Mouse (Mus musculus): ENCODE measurements at regions not wholly inside any gene's neighbourhood (a gene's known extent, or its start where the extent isn't known, plus 50 kb on each side); places are given as distances from the start of the nearest gene placed in this dataset.

DNA sequence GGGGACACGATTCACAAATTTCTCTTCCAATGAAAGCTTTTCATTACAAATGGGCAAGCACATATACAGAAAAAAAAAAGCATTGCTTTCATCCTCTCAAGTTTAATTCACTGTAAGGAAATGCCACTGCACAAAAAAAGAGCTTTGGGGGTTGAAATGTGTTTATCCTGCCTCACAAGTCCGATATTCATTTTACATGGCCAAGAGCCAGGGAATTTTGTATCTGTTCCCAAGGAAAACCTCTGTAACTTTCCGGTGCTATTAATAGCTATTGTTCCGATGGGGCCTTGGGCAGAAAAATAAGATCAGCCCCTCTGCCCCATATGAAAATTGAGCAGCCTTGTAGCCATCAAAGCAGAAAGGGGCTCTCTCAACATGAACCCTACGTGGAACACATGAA, 465.9 kb upstream of the Mki67 start:
- TF ChIP-seq CTCF (IDR thresholded peaks at IDR 0.05; ENCODE audit: insufficient read depth, low read length) = no peak
- TF ChIP-seq POLR2A (IDR thresholded peaks at IDR 0.05; ENCODE audit: borderline replicate concordance, extremely low read depth, low read depth, low read length) = no peak
- no peaks in the 10 kb centered on the region; the same call in 1 of the 2 replicates for H3K4me1 ChIP-seq (ENCODE audit: control insufficient read depth, insufficient read depth, low read length)
- DNase-seq = no peak
- H3K4me3 ChIP-seq (replicated peaks; ENCODE audit: extremely low read depth, low read depth, low read length) = no peak overlapping the region
- 43% methylated on average over 5 of the region's 5 CpGs for WGBS

DNA sequence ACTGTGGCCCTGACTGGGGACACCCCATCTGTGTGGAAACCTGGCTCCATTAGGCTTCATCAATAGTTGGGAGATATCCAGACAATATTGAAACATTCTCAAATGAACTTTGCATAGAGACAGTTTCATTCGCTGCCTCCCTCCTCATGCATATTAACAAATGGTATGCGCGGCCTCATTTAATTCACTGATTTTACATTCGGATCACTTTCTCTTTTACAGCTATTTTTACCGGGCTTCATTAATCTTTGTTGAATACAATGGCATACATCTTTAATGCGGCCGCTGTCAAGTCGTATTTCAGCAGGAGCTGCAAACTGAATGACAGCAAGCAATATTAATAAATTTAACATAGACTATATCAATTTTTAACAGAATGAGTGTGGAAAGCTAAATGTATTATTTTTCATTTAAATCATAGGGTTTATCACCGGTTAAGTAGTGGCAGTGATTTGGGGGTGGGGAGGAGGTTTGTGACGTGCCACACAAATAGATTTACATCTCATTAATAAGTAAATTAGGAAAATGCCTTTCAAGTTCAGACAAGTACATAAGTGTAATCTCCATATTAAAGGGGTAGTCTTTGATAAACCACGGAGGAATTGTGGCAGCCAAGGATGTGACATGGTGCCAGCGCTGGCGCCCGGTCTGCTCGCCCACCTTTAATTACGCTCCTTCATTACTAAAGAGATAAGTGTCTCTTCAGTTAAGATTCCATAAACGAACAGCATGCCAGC, 480.4 kb upstream of the Mki67 start:
- Histone ChIP-seq H3K4me1 (ENCODE audit: control insufficient read depth, insufficient read depth, low read length) (no peaks in the 10 kb centered on the region), H3K4me3 (replicated peaks; ENCODE audit: extremely low read depth, low read depth, low read length) (no peak overlapping the region)
- TF ChIP-seq POLR2A (IDR thresholded peaks at IDR 0.05; ENCODE audit: borderline replicate concordance, extremely low read depth, low read depth, low read length) (no peak), CTCF (IDR thresholded peaks at IDR 0.05; ENCODE audit: insufficient read depth, low read length) (no peak)
- 88% methylated on average over 17 of the region's 17 CpGs for WGBS
- DNase-seq = no peak

DNA sequence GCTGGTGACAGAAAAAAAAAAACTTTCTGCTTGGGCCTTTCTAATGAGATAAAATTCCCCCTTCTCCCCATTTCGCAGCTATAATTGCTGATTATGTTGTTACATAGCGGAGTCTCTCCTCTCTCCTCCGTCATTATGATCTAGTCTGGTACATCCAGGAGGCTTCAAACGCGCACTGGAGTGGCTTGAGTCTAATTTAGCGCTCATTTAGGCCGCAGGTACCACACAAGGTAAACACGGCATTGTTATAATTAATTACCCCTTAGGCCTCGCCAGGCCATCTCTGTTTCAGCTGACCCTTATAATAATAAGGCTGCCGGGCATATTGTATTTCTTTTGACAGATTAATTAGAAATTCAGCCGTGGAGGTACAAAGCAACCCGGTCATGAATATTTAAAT, 492.7 kb upstream of the Mki67 start:
- no peak overlapping the region for H3K4me3 ChIP-seq (replicated peaks; ENCODE audit: extremely low read depth, low read depth, low read length)
- no peak for TF ChIP-seq CTCF (IDR thresholded peaks at IDR 0.05; ENCODE audit: insufficient read depth, low read length)
- TF ChIP-seq POLR2A (IDR thresholded peaks at IDR 0.05; ENCODE audit: borderline replicate concordance, extremely low read depth, low read depth, low read length) = no peak
- WGBS = 89% methylated on average over 12 of the region's 12 CpGs
- no peaks in the 10 kb centered on the region for H3K4me1 ChIP-seq (ENCODE audit: control insufficient read depth, insufficient read depth, low read length)
- DNase-seq = no peak

DNA sequence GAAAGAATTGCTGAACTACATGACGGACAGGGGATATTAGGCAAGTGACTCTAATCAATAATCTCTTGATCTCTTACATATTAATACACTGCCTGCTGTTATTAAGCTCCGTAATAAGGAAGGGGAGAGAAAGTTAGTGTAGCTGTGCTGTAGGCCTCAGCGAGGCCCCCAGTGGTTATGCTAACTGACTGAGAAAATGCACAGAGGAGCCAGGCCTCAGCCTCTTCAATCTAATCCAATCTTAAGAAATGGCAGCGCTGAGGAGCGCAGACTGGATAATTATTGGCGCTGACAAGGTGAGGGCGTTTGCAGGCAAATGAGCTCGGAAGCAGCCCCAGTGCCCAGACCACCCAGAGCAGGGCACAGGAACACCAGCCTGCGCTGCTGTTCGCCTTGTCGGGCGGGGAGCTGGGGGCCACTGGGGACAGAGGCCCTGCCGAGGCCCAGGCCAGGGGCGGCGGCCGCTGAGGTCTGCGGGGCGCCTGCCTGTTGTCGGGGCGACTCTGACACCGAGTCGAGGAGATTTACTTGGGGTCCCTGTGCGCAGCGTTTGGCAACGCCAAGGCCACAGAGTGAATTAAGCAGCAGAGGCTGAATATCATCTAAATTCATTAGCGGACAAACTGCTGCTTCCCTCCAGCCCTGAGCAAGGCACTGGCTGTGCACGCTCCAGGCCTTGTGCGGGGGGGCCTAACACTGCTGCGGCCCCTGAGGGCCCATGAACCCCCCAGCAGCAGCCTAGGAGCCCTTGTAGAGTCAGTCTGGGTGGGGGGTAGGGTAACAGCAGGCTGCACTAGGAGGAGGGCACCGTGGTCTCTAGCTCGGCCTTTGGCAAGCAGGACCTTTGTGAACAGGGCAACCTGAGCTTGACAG, 493.4 kb upstream of the Mki67 start:
- no peak for DNase-seq
- no peak overlapping the region for H3K4me3 ChIP-seq (replicated peaks; ENCODE audit: extremely low read depth, low read depth, low read length)
- TF ChIP-seq CTCF (IDR thresholded peaks at IDR 0.05; ENCODE audit: insufficient read depth, low read length) (no peak), POLR2A (IDR thresholded peaks at IDR 0.05; ENCODE audit: borderline replicate concordance, extremely low read depth, low read depth, low read length) (no peak)
- 62% methylated on average over 31 of the region's 31 CpGs for WGBS
- no peaks in the 10 kb centered on the region for H3K4me1 ChIP-seq (ENCODE audit: control insufficient read depth, insufficient read depth, low read length)

DNA sequence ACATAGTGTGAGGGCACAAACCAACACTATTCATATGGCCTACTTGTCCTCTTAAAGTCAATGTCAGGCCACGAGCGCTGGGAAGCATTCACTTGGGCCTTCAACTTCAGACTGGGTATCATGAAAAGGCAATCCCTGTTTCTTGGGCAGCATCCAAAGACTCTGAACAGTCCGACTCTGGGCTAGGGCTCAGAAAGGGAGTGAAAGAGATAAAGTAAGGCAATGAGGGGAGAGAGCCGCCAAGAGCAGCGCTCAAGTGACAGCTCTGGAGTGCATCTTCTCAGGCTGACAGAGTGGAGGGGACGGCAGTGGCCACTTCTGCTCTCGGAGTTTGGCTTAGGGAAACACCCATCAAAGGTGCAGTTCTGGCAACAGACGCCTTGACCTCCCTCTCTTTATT, 496.3 kb upstream of the Mki67 start:
- TF ChIP-seq POLR2A (IDR thresholded peaks at IDR 0.05; ENCODE audit: borderline replicate concordance, extremely low read depth, low read depth, low read length) = no peak
- WGBS = 58% methylated on average over 8 of the region's 8 CpGs
- DNase-seq = no peak
- Histone ChIP-seq H3K4me1 (ENCODE audit: control insufficient read depth, insufficient read depth, low read length) (no peaks in the 10 kb centered on the region), H3K4me3 (replicated peaks; ENCODE audit: extremely low read depth, low read depth, low read length) (no peak overlapping the region)

DNA sequence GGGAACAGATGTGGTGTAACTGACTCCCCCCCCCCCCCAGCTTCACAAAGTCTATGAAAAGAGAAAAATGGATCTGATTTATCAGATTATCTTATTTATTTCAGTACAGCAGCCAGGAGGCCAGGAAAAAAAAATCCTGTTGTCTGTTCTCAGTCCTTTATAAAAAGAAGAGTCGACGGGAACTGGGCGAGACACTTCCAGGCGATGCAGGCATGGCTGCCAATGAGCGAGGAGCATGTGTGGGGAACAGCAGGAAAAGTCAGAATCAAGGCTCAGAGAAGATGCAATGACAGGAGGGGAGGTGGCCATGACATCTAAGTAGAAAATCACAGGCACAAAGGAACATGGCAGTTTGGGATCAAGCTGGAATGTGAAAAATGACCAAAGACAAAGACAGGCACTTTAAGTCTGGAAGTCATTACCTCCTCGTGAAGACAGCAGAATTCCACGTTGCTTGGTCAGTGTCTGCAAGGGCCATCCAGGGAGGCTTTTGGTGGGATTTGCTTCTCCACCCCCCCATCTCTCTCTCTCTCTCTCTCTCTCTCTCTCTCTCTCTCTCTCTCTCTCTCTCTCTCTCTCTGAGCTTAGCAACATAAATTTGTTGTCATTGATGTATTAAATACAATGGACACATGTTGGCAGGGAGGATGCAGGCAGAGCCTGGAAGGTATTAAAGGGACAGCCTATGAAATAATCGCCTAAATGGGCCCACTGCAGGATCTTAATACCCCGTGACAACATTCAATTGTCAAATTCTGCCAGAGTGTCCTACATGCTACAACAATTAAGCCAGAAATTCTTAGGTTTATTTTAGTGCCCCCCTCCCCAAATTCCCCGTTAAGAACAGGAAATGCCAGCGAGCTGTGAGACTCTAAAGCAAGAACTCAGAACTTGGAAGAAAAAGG, 497.1 kb upstream of the Mki67 start:
- Histone ChIP-seq H3K4me3 (replicated peaks; ENCODE audit: extremely low read depth, low read depth, low read length) (no peak overlapping the region), H3K4me1 (ENCODE audit: control insufficient read depth, insufficient read depth, low read length) (no peaks in the 10 kb centered on the region)
- TF ChIP-seq POLR2A (IDR thresholded peaks at IDR 0.05; ENCODE audit: borderline replicate concordance, extremely low read depth, low read depth, low read length) = no peak
- no peak for TF ChIP-seq CTCF (IDR thresholded peaks at IDR 0.05; ENCODE audit: insufficient read depth, low read length)
- WGBS = 61% methylated on average over 11 of the region's 11 CpGs
- DNase-seq = no peak

DNA sequence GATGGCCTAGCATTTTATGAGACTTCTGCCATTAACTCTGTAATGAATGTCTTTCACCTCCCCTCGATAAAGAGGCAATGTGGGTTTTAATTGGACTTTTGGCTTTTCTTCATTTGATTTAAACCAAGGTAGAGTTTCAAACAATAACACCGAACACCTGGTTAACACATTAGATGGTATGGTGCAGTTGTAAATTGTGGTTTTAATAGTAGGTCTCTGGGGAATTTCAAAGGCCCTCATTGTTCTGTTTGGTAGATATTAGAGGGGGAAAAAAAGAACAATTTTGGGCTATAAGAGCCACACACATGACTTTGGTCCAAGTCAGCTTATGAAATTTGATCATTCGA, 497.8 kb upstream of the Mki67 start:
- no peak for TF ChIP-seq CTCF (IDR thresholded peaks at IDR 0.05; ENCODE audit: insufficient read depth, low read length)
- no peak for TF ChIP-seq POLR2A (IDR thresholded peaks at IDR 0.05; ENCODE audit: borderline replicate concordance, extremely low read depth, low read depth, low read length)
- WGBS = 85% methylated on average over 3 of the region's 3 CpGs

DNA sequence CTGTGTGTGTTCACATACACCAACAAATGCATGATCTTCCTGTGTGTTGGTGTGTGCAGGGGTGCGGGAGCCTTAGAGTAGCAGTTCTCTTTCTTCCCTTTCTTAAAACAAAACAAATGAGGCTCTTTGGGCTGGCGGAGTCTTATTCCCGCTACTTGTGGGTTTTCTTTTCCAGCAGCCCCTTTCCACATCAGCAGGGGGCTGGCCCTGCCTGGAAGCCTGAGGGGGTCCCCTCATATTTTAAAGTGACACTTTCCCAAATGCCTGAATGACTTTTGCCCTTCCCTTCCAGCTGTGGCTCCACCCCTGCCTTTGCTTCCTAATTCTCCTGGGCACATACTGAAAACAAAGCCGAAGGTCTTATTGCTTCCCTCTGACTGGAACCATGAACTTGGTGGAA, 498.3 kb upstream of the Mki67 start:
- WGBS = 77% methylated on average over 4 of the region's 4 CpGs
- DNase-seq = no peak
- Histone ChIP-seq H3K4me1 (ENCODE audit: control insufficient read depth, insufficient read depth, low read length) (no peaks in the 10 kb centered on the region), H3K4me3 (replicated peaks; ENCODE audit: extremely low read depth, low read depth, low read length) (no peak overlapping the region)
- no peak for TF ChIP-seq CTCF (IDR thresholded peaks at IDR 0.05; ENCODE audit: insufficient read depth, low read length)
- TF ChIP-seq POLR2A (IDR thresholded peaks at IDR 0.05; ENCODE audit: borderline replicate concordance, extremely low read depth, low read depth, low read length) = no peak

More for the DNA sequence above, 497.8 kb upstream of the Mki67 start:
- DNase-seq = no peak
- Histone ChIP-seq H3K4me3 (replicated peaks; ENCODE audit: extremely low read depth, low read depth, low read length) (no peak overlapping the region), H3K4me1 (ENCODE audit: control insufficient read depth, insufficient read depth, low read length) (no peaks in the 10 kb centered on the region)

DNA sequence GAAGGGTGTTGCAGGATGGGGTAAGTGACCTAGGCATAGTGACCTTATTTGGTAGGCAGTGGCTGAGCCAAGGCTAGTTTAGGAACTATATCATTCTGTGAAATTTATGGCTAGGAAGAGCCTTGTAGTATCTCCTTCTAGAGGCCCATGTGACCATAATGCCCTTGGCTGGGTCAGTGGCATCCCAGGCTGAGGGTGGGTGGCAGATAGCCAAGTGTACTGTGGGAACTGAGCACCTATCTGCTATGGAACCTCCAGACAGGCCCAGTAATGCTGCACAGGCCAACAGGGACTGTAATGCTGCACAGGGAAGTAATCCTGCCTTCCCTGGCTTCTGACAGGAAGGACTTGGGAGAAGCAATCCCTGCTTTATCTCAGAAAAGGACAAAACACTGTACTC, 500.6 kb upstream of the Mki67 start:
- Histone ChIP-seq H3K4me3 (replicated peaks; ENCODE audit: extremely low read depth, low read depth, low read length) (no peak overlapping the region), H3K4me1 (ENCODE audit: control insufficient read depth, insufficient read depth, low read length) (no peaks in the 10 kb centered on the region)
- DNase-seq = no peak
- TF ChIP-seq CTCF (IDR thresholded peaks at IDR 0.05; ENCODE audit: insufficient read depth, low read length) (no peak), POLR2A (IDR thresholded peaks at IDR 0.05; ENCODE audit: borderline replicate concordance, extremely low read depth, low read depth, low read length) (no peak)

Data from lung, adult 2 months (tissue).